ENCODE assay signal across 9 mouse cellular contexts in genomic region chr17:84180715-84181501, GRCm38 (mm10). TPM values are rescaled to one million over a fixed set of nuclear protein-coding genes. Genes with fewer than 3 reads are reported as not detected.
A peak's percentile ranks its signal among the peaks of the same experiment; 100 is the strongest.
DNase-seq lines count a peak whose midpoint lies in the region; ATAC-seq and TF ChIP-seq lines count a peak whose summit lies in the region.
"Had no signal": no experiment of that assay in that cellular context is flagged by ENCODE, and none has a peak within 500 bp of the region (broad histone marks: within the 10 kb centered on the region; RNA-seq: fewer than 3 reads in every experiment).

No protein-coding gene starts in this region.

- H3K27me3 ChIP-seq in CH12.LX (replicated peaks), result no peaks in the 10 kb centered on the region
- H3K27me3 ChIP-seq in embryonic facial prominence, embryonic 14.5 days (replicated peaks; ENCODE audit: control insufficient read depth, insufficient read depth, low read length), result no peaks in the 10 kb centered on the region
- no peaks in the 10 kb centered on the region for H3K27me3 ChIP-seq in lung, postnatal 0 days (replicated peaks; ENCODE audit: insufficient read depth, low read length)
- H3K27me3 ChIP-seq in stomach, postnatal 0 days (ENCODE audit: control insufficient read depth, insufficient read depth, low read length), result no peaks in the 10 kb centered on the region
- H3K27me3 ChIP-seq: neural tube, embryonic 12.5 days had no signal

- ATAC-seq in embryonic facial prominence, embryonic 14.5 days (ENCODE audit: low read depth), result peak; percentile 66
- ATAC-seq in lung, postnatal 0 days, result peak; percentile 57
- ATAC-seq in stomach, postnatal 0 days (ENCODE audit: low FRiP score, low TSS enrichment), result peak; percentile 84

- 34% methylated on average over 11 of the region's 11 CpGs for WGBS in embryonic facial prominence, embryonic 14.5 days
- whole genome bisulfite sequencing in lung, postnatal 0 days, result 30% methylated on average over 11 of the region's 11 CpGs
- 36% methylated on average over 11 of the region's 11 CpGs for WGBS in stomach, postnatal 0 days

- TF ChIP-seq POLR2A in CH12.LX (IDR thresholded peaks at IDR 0.05; ENCODE audit: low read depth, low read length), result no peak; the same call in 1 of the 2 replicates

- H3K9ac ChIP-seq in CH12.LX (ENCODE audit: insufficient read depth, low read depth), result peak overlapping the region; percentile 60
- no peak overlapping the region for H3K9ac ChIP-seq in embryonic facial prominence, embryonic 14.5 days (ENCODE audit: low read depth, low read length)
- no peak overlapping the region for H3K9ac ChIP-seq in lung, postnatal 0 days (replicated peaks; ENCODE audit: low read depth)
- peak overlapping the region; percentile 41; the same call in 1 of the 2 replicates for H3K9ac ChIP-seq in stomach, postnatal 0 days (ENCODE audit: low read length)
- H3K9ac ChIP-seq: neural tube, embryonic 12.5 days had no signal

- H3K36me3 ChIP-seq in CH12.LX (replicated peaks in 1 of 2; ENCODE audit: control insufficient read depth in 1 of 2, insufficient read depth in 1 of 2, low read length in 1 of 2), result peaks cover 0 to 10% of the 10 kb centered on the region in 2 experiments
- peaks cover 12% of the 10 kb centered on the region for H3K36me3 ChIP-seq in embryonic facial prominence, embryonic 14.5 days (ENCODE audit: control insufficient read depth, insufficient read depth, low read length)
- no peaks in the 10 kb centered on the region for H3K36me3 ChIP-seq in lung, postnatal 0 days (ENCODE audit: insufficient read depth, low read length)
- peaks cover 4% of the 10 kb centered on the region; the same call in 1 of the 2 replicates for H3K36me3 ChIP-seq in stomach, postnatal 0 days (ENCODE audit: control insufficient read depth, insufficient read depth, low read length)

- peak; percentile 42; the same call in 1 of the 2 replicates for TF ChIP-seq EP300 in CH12.LX (IDR thresholded peaks at IDR 0.05; ENCODE audit: low read length)
- peak; percentile 56 for TF ChIP-seq EP300 in lung, postnatal 0 days (IDR thresholded peaks at IDR 0.05)
- TF ChIP-seq EP300 in stomach, postnatal 0 days (optimal IDR thresholded peaks at IDR 0.05), result peak; percentile 11

- peaks cover 12% of the 10 kb centered on the region for H3K79me2 ChIP-seq in CH12.LX (replicated peaks; ENCODE audit: control insufficient read depth, extremely low read depth, insufficient read depth, poor library complexity, severe bottlenecking)

- TF ChIP-seq RAD21 in CH12.LX (IDR thresholded peaks at IDR 0.05; ENCODE audit: low read depth, low read length), result no peak; the same call in 1 of the 2 replicates

- peaks cover 3% of the 10 kb centered on the region for H3K9me3 ChIP-seq in CH12.LX (replicated peaks; ENCODE audit: low read length)
- no peaks in the 10 kb centered on the region for H3K9me3 ChIP-seq in embryonic facial prominence, embryonic 14.5 days (ENCODE audit: control insufficient read depth, low read length)
- H3K9me3 ChIP-seq in lung, postnatal 0 days (ENCODE audit: low read length), result no peaks in the 10 kb centered on the region
- no peaks in the 10 kb centered on the region for H3K9me3 ChIP-seq in stomach, postnatal 0 days (ENCODE audit: control insufficient read depth, low read length)
- H3K9me3 ChIP-seq: neural tube, embryonic 12.5 days had no signal

- no peak for TF ChIP-seq CTCF in gastrocnemius, adult 2 months (IDR thresholded peaks at IDR 0.05)
- no peak for TF ChIP-seq CTCF in CH12.LX (conservative IDR thresholded peaks at IDR 0.05 in 1 of 2, IDR thresholded peaks at IDR 0.05 in 1 of 2; ENCODE audit: low read depth in 2 of 2, low read length in 2 of 2)
- no peak for TF ChIP-seq CTCF in lung, postnatal 0 days (IDR thresholded peaks at IDR 0.05)
- no peak for TF ChIP-seq CTCF in stomach, postnatal 0 days (IDR thresholded peaks at IDR 0.05; ENCODE audit: low read depth)

- H3K27ac ChIP-seq in gastrocnemius, adult 2 months, result peak overlapping the region; percentile 87
- H3K27ac ChIP-seq in CH12.LX (ENCODE audit: insufficient read depth, low read depth), result peak overlapping the region; percentile 81
- H3K27ac ChIP-seq in embryonic facial prominence, embryonic 14.5 days (replicated peaks; ENCODE audit: low read depth, low read length), result peak overlapping the region; percentile 59
- H3K27ac ChIP-seq in lung, postnatal 0 days (ENCODE audit: low read length), result peak overlapping the region; percentile 87
- H3K27ac ChIP-seq in stomach, postnatal 0 days (replicated peaks), result peak overlapping the region; percentile 76
- H3K27ac ChIP-seq: neural tube, embryonic 12.5 days had no signal

- intact Hi-C loops in gastrocnemius, adult 2 months (cut with DNase I), result no loop called here

- peak overlapping the region; percentile 69 for H3K4me2 ChIP-seq in CH12.LX (ENCODE audit: insufficient read depth, low read depth, poor library complexity, severe bottlenecking)
- H3K4me2 ChIP-seq in embryonic facial prominence, embryonic 14.5 days (ENCODE audit: low read depth, low read length), result peak overlapping the region; percentile 16; the same call in 1 of the 2 replicates
- 0 out of 2 replicates have a peak overlapping the region, but pooled peaks have one; percentile 0 for H3K4me2 ChIP-seq in lung, postnatal 0 days (replicated peaks; ENCODE audit: low read depth, low read length)
- H3K4me2 ChIP-seq in stomach, postnatal 0 days (replicated peaks; ENCODE audit: low read depth), result no peak overlapping the region

- DNase-seq in gastrocnemius, adult 2 months, result no peak
- DNase-seq in gastrocnemius, adult 8-10 months (ENCODE audit: low spot score in 2 of 2), result no peak
- peak; percentile 74 for DNase-seq in CH12.LX (ENCODE audit: extremely low read depth)
- peak; percentile 88 for DNase-seq in embryonic facial prominence, embryonic 14.5 days (ENCODE audit: low spot score)
- peak; percentile 60 for DNase-seq in kidney, adult 9 months
- peak; percentile 92 for DNase-seq in lung, postnatal 0 days (ENCODE audit: low spot score)
- DNase-seq in stomach, postnatal 0 days (ENCODE audit: low spot score), result peak; percentile 85
- no peak for DNase-seq in cerebellum, adult 8-10 months

- H3K4me3 ChIP-seq in gastrocnemius, adult 2 months, result no peak overlapping the region; the same call in 1 of the 2 replicates
- H3K4me3 ChIP-seq in CH12.LX (replicated peaks in 1 of 3; ENCODE audit: low read depth in 2 of 3, low read length in 2 of 3, poor library complexity in 1 of 3), result peak overlapping the region; percentile 60 to 77 (median 62)
- no peak overlapping the region for H3K4me3 ChIP-seq in embryonic facial prominence, embryonic 14.5 days (ENCODE audit: low read depth, low read length)
- no peak overlapping the region for H3K4me3 ChIP-seq in lung, postnatal 0 days (ENCODE audit: low read depth, low read length)
- H3K4me3 ChIP-seq in stomach, postnatal 0 days (ENCODE audit: low read depth, low read length), result no peak overlapping the region
- H3K4me3 ChIP-seq: neural tube, embryonic 12.5 days had no signal

- H3K4me1 ChIP-seq in CH12.LX (ENCODE audit: control insufficient read depth in 1 of 2, insufficient read depth in 2 of 2), result peaks cover 0 to 38% of the 10 kb centered on the region in 2 experiments; a peak in 2 of 4 replicates
- H3K4me1 ChIP-seq in embryonic facial prominence, embryonic 14.5 days (ENCODE audit: control insufficient read depth, insufficient read depth, low read length), result peaks cover 38% of the 10 kb centered on the region
- H3K4me1 ChIP-seq in lung, postnatal 0 days (ENCODE audit: insufficient read depth, low read depth, low read length), result peaks cover 19% of the 10 kb centered on the region
- peaks cover 8% of the 10 kb centered on the region; the same call in 1 of the 2 replicates for H3K4me1 ChIP-seq in stomach, postnatal 0 days (replicated peaks; ENCODE audit: control insufficient read depth, insufficient read depth)

- dilution Hi-C loops in CH12.LX (cut with MboI; ENCODE audit: extremely low pct_ligation_motif_present, extremely low pct_unique_long_range_greater_than_20kb, low sequenced_read_pairs), result no loop called here

- in situ Hi-C loops in CH12.LX (cut with MboI; ENCODE audit: low pct_ligation_motif_present, low pct_unique_long_range_greater_than_20kb, low sequenced_read_pairs), result loop anchor here (5.0 kb wide), 1 partner anchor 59 kb away; no protein-coding TSS in a partner anchor

TF ChIP-seq in CH12.LX, 34 proteins besides CTCF, POLR2A, EP300 and RAD21 (continues in another document):
- TF ChIP-seq NELFE (IDR thresholded peaks at IDR 0.05; ENCODE audit: low read depth, low read length) (peak; percentile 41; the same call in 1 of the 2 replicates), MAX (IDR thresholded peaks at IDR 0.05; ENCODE audit: low read length) (peak; percentile 78; the same call in 1 of the 2 replicates), MYC (IDR thresholded peaks at IDR 0.05; ENCODE audit: low read depth, low read length) (peak; percentile 59; the same call in 1 of the 2 replicates), MXI1 (IDR thresholded peaks at IDR 0.05; ENCODE audit: low read depth, low read length) (peak; percentile 94), JUND (conservative IDR thresholded peaks at IDR 0.05; ENCODE audit: low read depth, low read length) (no peak), CHD2 (IDR thresholded peaks at IDR 0.05; ENCODE audit: low read length) (peak; percentile 59), SIN3A (IDR thresholded peaks at IDR 0.05; ENCODE audit: low read length) (peak; percentile 83), ETS1 (conservative IDR thresholded peaks at IDR 0.05; ENCODE audit: low read depth, low read length) (peak; percentile 26; the same call in 1 of the 2 replicates), UBTF (IDR thresholded peaks at IDR 0.05; ENCODE audit: low read depth, low read length) (no peak), ELF1 (IDR thresholded peaks at IDR 0.05; ENCODE audit: low read depth, low read length) (peak; percentile 78), HCFC1 (IDR thresholded peaks at IDR 0.05; ENCODE audit: low read depth, low read length) (peak; percentile 11; the same call in 1 of the 2 replicates), TBP (conservative IDR thresholded peaks at IDR 0.05; ENCODE audit: low read depth, low read length) (no peak), KAT2A (IDR thresholded peaks at IDR 0.05; ENCODE audit: insufficient replicate concordance, low read length) (no peak), MAZ (IDR thresholded peaks at IDR 0.05; ENCODE audit: low read depth, low read length) (0 out of 2 replicates have a peak, but pooled peaks have one; percentile 62), TCF12 (IDR thresholded peaks at IDR 0.05; ENCODE audit: low read depth, low read length) (peak; percentile 56)

RNA-seq across cellular contexts. Expression of gene Zfp36l2, which starts 6.8 kb away (rescaled TPM):
- total RNA-seq in gastrocnemius, adult 2 months (2021), result 10 to 100 TPM in 1 of 2 experiments, 1 to 10 TPM in 1; 9.7 to 10.1 TPM
- 10 to 100 TPM in 1 of 4 experiments, 1 to 10 TPM in 3; 5.1 to 10.3 (median 7.5) TPM for total RNA-seq in gastrocnemius, adult 8-10 months (2022)
- total RNA-seq in CH12.LX (2012; rRNA removed) (9.0 and 10.3 TPM in 2 replicates), CH12.LX (2014; rRNA removed) (8.5 and 8.9 TPM in 2 replicates)
- 18.5 and 24.2 TPM in 2 replicates for polyA plus RNA-seq in CH12.LX (2012; ENCODE audit: insufficient read length, low read depth)
- 25.4 and 25.5 TPM in 2 replicates for polyA plus RNA-seq in embryonic facial prominence, embryonic 14.5 days (2014; fragmentation: Nextera tagmentation; extraction: Ambion mirVana)
- 15.6 and 17.5 TPM in 2 replicates for polyA plus RNA-seq in lung, postnatal 0 days (2015; fragmentation: Nextera tagmentation; extraction: Ambion mirVana)
- polyA plus RNA-seq in stomach, postnatal 0 days (2015; fragmentation: Nextera tagmentation; extraction: Ambion mirVana), result 17.5 and 18.3 TPM in 2 replicates

Comparison
In these comparisons a context has a peak if more than half of its experiments do, and no peak if none do; other contexts are left out.
1. DNase-seq: peak in CH12.LX (single experiment), embryonic facial prominence, embryonic 14.5 days (single experiment), kidney, adult 9 months (single experiment), lung, postnatal 0 days (single experiment) and stomach, postnatal 0 days (single experiment); none in gastrocnemius, adult 2 months (single experiment), gastrocnemius, adult 8-10 months (0 of 2) and cerebellum, adult 8-10 months (single experiment).
2. H3K4me3 ChIP-seq: peak in CH12.LX (3 of 3); none in gastrocnemius, adult 2 months (single experiment), embryonic facial prominence, embryonic 14.5 days (single experiment), lung, postnatal 0 days (single experiment) and stomach, postnatal 0 days (single experiment).
3. H3K9ac ChIP-seq: peak in CH12.LX (single experiment) and stomach, postnatal 0 days (single experiment); none in embryonic facial prominence, embryonic 14.5 days (single experiment) and lung, postnatal 0 days (single experiment).
4. Peak in every context shown above with its lines, with median percentiles within 50 percentile points of each other: H3K27ac ChIP-seq and ATAC-seq.